Mouse (Mus musculus) A20 (cell line): ENCODE data around the gene Psen2.

Source experiments
- DNase-seq: peaks from one replicate; pipeline ENCODE4 v3.0.0-alpha.2; 2011; ENCODE audit warnings: low read depth, low spot score

Psen2 gene

GRCm38 (mm10) chr1:180197956-180198355 lies 65.3 kb downstream of the Psen2 start:
- DNase-seq = no peak

- DNase-seq = no peak
These were observed 66.7 kb downstream of the Psen2 start for GRCm38 (mm10) chr1:180196508-180196907.

GRCm38 (mm10) chr1:180195703-180196381 lies 67.4 kb downstream of the Psen2 start:
- peak; percentile 98 for DNase-seq

GRCm38 (mm10) chr1:180194781-180195471 lies 68.3 kb downstream of the Psen2 start:
- peak; percentile 76 for DNase-seq

- no peak for DNase-seq
These were observed 69.2 kb downstream of the Psen2 start for GRCm38 (mm10) chr1:180194048-180194447.

- no peak for DNase-seq
These were observed 69.8 kb downstream of the Psen2 start for GRCm38 (mm10) chr1:180193391-180193935.

- DNase-seq = no peak
These were observed 70.4 kb downstream of the Psen2 start for GRCm38 (mm10) chr1:180192866-180193265.

- peak; percentile 45 for DNase-seq
These were observed 71.5 kb downstream of the Psen2 start for GRCm38 (mm10) chr1:180191651-180192220.

GRCm38 (mm10) chr1:180191112-180191511 lies 72.1 kb downstream of the Psen2 start:
- no peak for DNase-seq

- no peak for DNase-seq
These were observed 74.3 kb downstream of the Psen2 start for GRCm38 (mm10) chr1:180188951-180189350.

GRCm38 (mm10) chr1:180186371-180186770 lies 76.9 kb downstream of the Psen2 start:
- DNase-seq = no peak

GRCm38 (mm10) chr1:180185877-180186276 lies 77.4 kb downstream of the Psen2 start:
- no peak for DNase-seq

- no peak for DNase-seq
These were observed 78.5 kb downstream of the Psen2 start for GRCm38 (mm10) chr1:180184768-180185167.

GRCm38 (mm10) chr1:180183525-180184159 lies 79.6 kb downstream of the Psen2 start:
- no peak for DNase-seq

GRCm38 (mm10) chr1:180182731-180183130 lies 80.5 kb downstream of the Psen2 start:
- DNase-seq = no peak

GRCm38 (mm10) chr1:180181966-180182319 lies 81.3 kb downstream of the Psen2 start:
- no peak for DNase-seq

- DNase-seq = no peak
These were observed 81.8 kb downstream of the Psen2 start for GRCm38 (mm10) chr1:180181304-180181965.

GRCm38 (mm10) chr1:180179840-180180239 lies 83.4 kb downstream of the Psen2 start:
- DNase-seq = no peak

GRCm38 (mm10) chr1:180179100-180179499 lies 84.1 kb downstream of the Psen2 start:
- no peak for DNase-seq

- DNase-seq = no peak
These were observed 84.9 kb downstream of the Psen2 start for GRCm38 (mm10) chr1:180178340-180178739.
